Mouse (Mus musculus) liver, embryonic 12.5 days (tissue): ENCODE results near the gene Ybx1. TPM values are rescaled to one million over a fixed set of nuclear protein-coding genes. Genes with fewer than 3 reads are reported as not detected.

ENCODE experiments used
- ATAC-seq: fragments of 200-750 bp; cut with Nextera tagmentation; 2 replicates; pipeline ENCODE4 v1.8.0; 2017; ENCODE audit warnings: moderate number of reproducible peaks, mild to moderate bottlenecking, moderate library complexity
- H3K27ac ChIP-seq: fragments of 300-500 bp; sonication (generic); 2 replicates; pipeline ENCODE4 v1.5.1; 2016; ENCODE audit warnings: mild to moderate bottlenecking
- H3K27me3 ChIP-seq: fragments of 300-500 bp; sonication (generic); replicated peaks from 2 replicates; pipeline ENCODE4 v1.6.1; 2016; ENCODE audit warnings: mild to moderate bottlenecking, moderate library complexity
- H3K36me3 ChIP-seq: fragments of 300-500 bp; sonication (generic); 2 replicates; pipeline ENCODE4 v1.6.1; 2016; ENCODE audit warnings: mild to moderate bottlenecking, moderate library complexity
- H3K4me1 ChIP-seq: fragments of 300-500 bp; sonication (generic); 2 replicates; pipeline ENCODE4 v1.6.1; 2016
- H3K4me2 ChIP-seq: fragments of 300-500 bp; sonication (generic); 2 replicates; pipeline ENCODE4 v1.6.1; 2016; ENCODE audit warnings: mild to moderate bottlenecking, moderate library complexity
- H3K4me3 ChIP-seq: fragments of 300-500 bp; sonication (generic); 2 replicates; pipeline ENCODE4 v1.5.1; 2016; ENCODE audit warnings: mild to moderate bottlenecking, moderate library complexity
- H3K9ac ChIP-seq: fragments of 300-500 bp; sonication (generic); 2 replicates; pipeline ENCODE4 v1.6.1; 2016; ENCODE audit warnings: mild to moderate bottlenecking, moderate library complexity
- H3K9me3 ChIP-seq: fragments of 300-500 bp; sonication (generic); replicated peaks from 2 replicates; pipeline ENCODE4 v1.6.1; 2016; ENCODE audit warnings: mild to moderate bottlenecking, moderate library complexity
- WGBS: fragments of 180-500 bp; shearing (Covaris S2); methylation state at CpG from one replicate; pipeline ENCODE4 v1.1.7; 2016; ENCODE audit not compliant: insufficient replicate concordance; 5-methylcytosine and 5-hydroxymethylcytosine counted together
- polyA plus RNA-seq: library from polyadenylated mRNA; unstranded; fragments of >200 nt; fragmentation: Nextera tagmentation; extraction: Ambion mirVana; gene quantifications from 2 replicates; pipeline ENCODE4 v1.2.1, GENCODE M21; 2016

The Ybx1 gene
- polyA plus RNA-seq, 1 experiment from 2014 or later, result 700 TPM

DNA sequence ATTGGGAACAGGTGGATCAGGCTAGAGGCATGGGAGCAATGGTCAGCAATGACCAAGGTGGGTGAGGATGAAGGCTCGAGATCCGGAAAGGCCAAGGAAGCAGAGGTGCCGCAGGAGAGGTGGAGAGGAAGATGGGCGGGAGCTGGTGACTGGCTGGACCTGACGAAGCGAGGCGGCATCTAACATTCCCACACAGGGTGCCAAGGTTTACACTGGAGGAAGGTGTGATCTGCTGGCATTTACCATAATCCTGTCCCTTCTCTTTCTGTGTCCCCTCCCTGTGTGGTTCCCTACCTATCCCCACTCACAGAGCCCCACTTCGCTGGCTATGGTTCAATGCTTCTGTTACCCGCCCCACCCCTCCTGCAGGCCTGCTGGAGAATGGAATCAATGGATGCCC, 48.4 kb downstream of the Ybx1 start:
- Histone ChIP-seq H3K4me2 (no peak overlapping the region), H3K4me3 (no peak overlapping the region), H3K9me3 (no peaks in the 10 kb centered on the region), H3K27me3 (no peaks in the 10 kb centered on the region), H3K9ac (no peak overlapping the region), H3K36me3 (peaks cover 57% of the 10 kb centered on the region), H3K4me1 (0 out of 2 replicates have a peak, but pooled peaks cover 3% of the 10 kb centered on the region), H3K27ac (no peak overlapping the region)
- no peak for ATAC-seq
- 81% methylated on average over 9 of the region's 9 CpGs for WGBS

DNA sequence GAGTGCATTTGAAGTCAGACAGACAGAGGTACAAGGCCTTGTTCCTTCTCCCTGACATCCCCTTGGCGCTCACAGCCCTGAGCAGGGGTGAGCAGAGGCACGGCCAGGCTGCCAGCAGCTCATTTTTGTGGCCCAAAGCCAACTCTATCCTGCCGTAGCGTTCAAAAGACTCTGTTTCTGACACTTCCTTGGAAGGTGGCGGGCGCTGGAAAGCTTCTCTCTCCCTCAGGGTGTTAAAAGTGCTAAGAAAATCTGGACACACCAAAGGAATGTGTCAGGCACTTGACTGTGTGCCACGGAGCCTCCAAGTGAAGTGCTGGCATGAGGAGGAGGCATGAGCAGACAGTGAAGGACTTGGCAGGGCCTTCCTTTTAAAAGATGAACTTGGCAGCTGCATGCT, 48.8 kb downstream of the Ybx1 start:
- Histone ChIP-seq H3K36me3 (peaks cover 58% of the 10 kb centered on the region), H3K9ac (no peak overlapping the region), H3K27me3 (no peaks in the 10 kb centered on the region), H3K4me1 (0 out of 2 replicates have a peak, but pooled peaks cover 3% of the 10 kb centered on the region), H3K9me3 (no peaks in the 10 kb centered on the region), H3K27ac (no peak overlapping the region), H3K4me2 (no peak overlapping the region), H3K4me3 (no peak overlapping the region)
- 74% methylated on average over 7 of the region's 7 CpGs for WGBS
- ATAC-seq, result no peak

DNA sequence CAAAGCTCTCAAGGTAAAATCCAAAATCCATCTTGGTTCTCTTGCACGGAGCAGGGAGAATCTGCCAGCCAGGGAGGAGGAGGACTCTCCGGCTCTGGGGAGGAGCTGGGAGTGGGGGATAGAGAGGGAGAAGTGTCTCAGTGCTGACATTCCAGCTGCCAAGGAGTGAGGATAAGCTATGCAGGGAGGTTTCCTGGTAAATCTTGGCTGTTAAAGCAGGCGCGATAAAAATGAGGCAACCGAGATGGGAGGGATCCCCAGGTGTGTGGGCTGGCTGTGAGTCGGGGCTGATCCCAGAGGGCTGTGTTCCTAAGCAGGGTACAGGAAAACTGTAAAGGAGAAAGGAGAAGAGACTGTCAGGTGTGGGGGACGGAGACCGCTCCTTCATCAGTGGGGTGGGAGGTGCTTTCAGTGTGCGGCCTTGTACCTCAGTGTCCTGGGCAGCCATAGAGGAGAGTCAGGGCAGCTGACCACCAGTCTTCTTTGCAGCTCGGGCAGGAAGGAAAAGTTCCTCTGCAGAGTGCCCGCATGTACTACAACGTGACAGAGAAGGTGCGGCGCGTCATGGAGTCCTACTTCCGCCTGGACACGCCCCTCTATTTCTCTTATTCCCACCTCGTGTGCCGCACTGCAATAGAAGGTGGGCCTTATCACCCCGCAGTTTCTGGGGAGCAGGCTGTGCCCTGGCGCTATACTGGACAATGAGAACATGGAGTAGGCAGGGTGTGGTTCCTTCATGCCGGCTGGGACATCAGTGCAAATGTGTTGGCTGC, 49.8 kb downstream of the Ybx1 start:
- Histone ChIP-seq H3K27me3 (no peaks in the 10 kb centered on the region), H3K4me2 (no peak overlapping the region), H3K4me1 (peaks cover 5% of the 10 kb centered on the region; the same call in 1 of the 2 replicates), H3K9me3 (no peaks in the 10 kb centered on the region), H3K9ac (no peak overlapping the region), H3K4me3 (no peak overlapping the region), H3K27ac (no peak overlapping the region), H3K36me3 (peaks cover 61% of the 10 kb centered on the region)
- 74% methylated on average over 22 of the region's 22 CpGs for WGBS
- no peak for ATAC-seq

DNA sequence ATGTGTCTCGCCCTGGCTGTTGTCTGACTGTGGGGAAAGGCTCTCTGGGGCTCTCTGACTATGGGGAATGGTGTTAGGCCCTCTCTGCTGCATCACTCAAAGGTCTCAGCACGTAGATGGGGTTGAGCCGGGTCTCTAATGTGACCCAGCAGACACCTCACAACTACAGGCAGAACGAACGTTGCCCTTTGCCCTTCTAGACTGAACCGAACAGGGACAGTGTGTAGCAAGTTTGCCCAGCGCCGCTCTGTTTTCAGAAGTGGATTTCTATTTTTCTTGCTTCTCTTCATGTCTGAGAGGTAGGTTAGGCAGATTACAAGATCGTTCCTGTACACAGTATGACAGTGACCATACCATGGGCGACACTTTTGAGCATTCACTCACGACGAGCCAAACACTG, 51.8 kb downstream of the Ybx1 start:
- H3K4me3 ChIP-seq, result no peak overlapping the region
- H3K9ac ChIP-seq, result no peak overlapping the region
- H3K9me3 ChIP-seq, result no peaks in the 10 kb centered on the region
- ATAC-seq, result no peak
- 75% methylated on average over 12 of the region's 12 CpGs for WGBS
- H3K4me2 ChIP-seq, result no peak overlapping the region
- peaks cover 15% of the 10 kb centered on the region for H3K4me1 ChIP-seq
- no peaks in the 10 kb centered on the region for H3K27me3 ChIP-seq
- no peak overlapping the region for H3K27ac ChIP-seq
- peaks cover 52% of the 10 kb centered on the region for H3K36me3 ChIP-seq

DNA sequence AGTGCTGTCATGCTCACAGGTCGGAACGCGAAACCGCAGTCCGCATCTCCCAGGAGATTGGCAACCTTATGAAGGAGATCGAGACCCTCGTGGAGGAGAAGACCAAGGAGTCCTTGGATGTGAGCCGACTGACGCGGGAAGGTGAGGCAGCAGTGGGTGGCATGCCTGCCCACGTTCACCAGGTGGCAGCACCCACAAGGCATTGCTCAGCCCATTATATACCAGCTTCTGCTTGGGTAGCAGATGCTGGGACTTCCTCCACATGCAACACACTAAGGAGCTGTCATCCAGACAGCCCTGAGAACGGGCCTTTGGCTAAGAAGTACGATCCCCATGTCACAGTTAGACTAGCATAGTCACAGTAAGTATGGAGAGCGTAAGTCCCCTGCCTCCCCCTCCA, 52.7 kb downstream of the Ybx1 start:
- no peak overlapping the region for H3K4me2 ChIP-seq
- no peak for ATAC-seq
- 78% methylated on average over 14 of the region's 14 CpGs for WGBS
- H3K36me3 ChIP-seq, result peaks cover 51% of the 10 kb centered on the region
- no peaks in the 10 kb centered on the region for H3K27me3 ChIP-seq
- no peak overlapping the region for H3K27ac ChIP-seq
- no peak overlapping the region for H3K4me3 ChIP-seq
- peaks cover 13% of the 10 kb centered on the region for H3K4me1 ChIP-seq
- no peaks in the 10 kb centered on the region for H3K9me3 ChIP-seq
- H3K9ac ChIP-seq, result no peak overlapping the region

DNA sequence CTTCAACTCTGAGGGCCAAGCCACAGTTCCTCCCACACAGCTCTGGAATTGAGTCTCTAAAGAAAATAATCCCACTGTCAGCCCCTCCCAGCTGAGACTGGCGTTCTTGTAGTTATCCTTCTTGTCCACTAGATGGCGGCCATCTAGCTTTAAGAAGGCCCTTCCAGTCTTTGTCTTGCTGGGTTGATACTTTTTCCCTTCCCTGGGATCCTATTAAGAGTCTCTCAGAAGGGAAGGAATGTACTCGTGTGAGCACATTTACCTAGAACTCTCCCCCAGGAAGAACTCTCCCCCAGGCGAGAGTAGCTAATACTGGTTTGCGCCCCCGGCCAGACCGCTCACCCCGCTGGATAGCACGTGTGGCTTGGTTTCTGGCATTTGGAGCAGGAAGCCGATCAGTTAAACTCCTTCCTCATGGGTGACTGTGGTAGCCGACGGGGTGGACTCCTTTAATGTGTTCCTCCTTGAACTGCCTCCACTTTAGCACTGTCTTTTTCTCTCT, 55.2 kb downstream of the Ybx1 start:
- ATAC-seq, result peak; percentile 69; the same call in 1 of the 2 replicates
- peaks cover 41% of the 10 kb centered on the region for H3K36me3 ChIP-seq
- H3K9me3 ChIP-seq, result no peaks in the 10 kb centered on the region
- WGBS, result 25% methylated on average over 12 of the region's 12 CpGs
- peaks cover 18% of the 10 kb centered on the region for H3K4me1 ChIP-seq
- H3K4me2 ChIP-seq, result peak overlapping the region; percentile 44
- H3K27me3 ChIP-seq, result no peaks in the 10 kb centered on the region
- H3K27ac ChIP-seq, result peak overlapping the region; percentile 42; the same call in 1 of the 2 replicates
- H3K9ac ChIP-seq, result peak overlapping the region; percentile 33
- 0 out of 2 replicates have a peak overlapping the region, but pooled peaks have one; percentile 16 for H3K4me3 ChIP-seq

DNA sequence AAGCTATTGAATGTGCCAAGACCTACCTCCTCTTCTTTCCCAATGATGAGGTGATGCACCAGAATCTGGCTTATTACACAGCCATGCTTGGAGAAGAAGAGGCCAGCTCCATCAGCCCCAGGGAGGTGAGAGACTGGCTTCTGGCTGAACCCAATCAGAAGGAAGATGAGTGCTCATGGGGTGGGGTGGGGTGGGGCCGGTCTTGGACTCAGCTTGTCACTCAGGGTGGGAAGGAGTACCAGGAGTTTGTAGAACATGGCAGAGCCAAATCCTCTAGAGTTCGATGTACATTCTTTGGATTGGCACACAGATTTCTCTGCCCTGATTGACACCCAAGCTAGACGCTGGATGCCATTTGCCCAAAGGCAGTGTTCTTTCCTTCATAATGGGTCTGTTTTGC, 55.7 kb downstream of the Ybx1 start:
- Histone ChIP-seq H3K4me1 (peaks cover 24% of the 10 kb centered on the region), H3K4me2 (peak overlapping the region; percentile 44), H3K9me3 (no peaks in the 10 kb centered on the region), H3K36me3 (peaks cover 35% of the 10 kb centered on the region), H3K27ac (no peak overlapping the region), H3K4me3 (peak overlapping the region; percentile 16; the same call in 1 of the 2 replicates), H3K27me3 (no peaks in the 10 kb centered on the region), H3K9ac (no peak overlapping the region)
- 45% methylated on average over 3 of the region's 3 CpGs for WGBS
- peak; percentile 71 for ATAC-seq

DNA sequence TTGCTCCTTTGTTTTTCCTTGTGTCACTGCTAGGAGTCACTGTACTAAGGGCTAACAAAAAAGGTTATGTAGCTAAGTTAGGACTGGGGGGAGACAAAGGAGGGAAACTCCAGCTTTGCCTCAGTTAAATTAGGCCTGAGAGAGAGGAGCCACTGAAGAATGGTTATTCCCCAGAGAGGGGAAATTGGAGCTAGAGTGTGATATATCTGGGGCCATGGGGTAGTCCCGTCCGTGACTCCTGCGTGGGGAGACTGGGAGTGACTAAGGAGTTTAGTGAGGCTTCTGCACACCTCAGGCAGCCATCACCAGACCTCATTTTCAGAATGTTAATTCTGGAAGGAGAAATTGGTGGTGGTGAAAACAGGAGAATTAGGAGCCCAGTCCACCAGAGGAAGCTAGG, 60.1 kb downstream of the Ybx1 start:
- H3K4me3 ChIP-seq, result peak overlapping the region; percentile 90; the same call in 1 of the 2 replicates

DNA sequence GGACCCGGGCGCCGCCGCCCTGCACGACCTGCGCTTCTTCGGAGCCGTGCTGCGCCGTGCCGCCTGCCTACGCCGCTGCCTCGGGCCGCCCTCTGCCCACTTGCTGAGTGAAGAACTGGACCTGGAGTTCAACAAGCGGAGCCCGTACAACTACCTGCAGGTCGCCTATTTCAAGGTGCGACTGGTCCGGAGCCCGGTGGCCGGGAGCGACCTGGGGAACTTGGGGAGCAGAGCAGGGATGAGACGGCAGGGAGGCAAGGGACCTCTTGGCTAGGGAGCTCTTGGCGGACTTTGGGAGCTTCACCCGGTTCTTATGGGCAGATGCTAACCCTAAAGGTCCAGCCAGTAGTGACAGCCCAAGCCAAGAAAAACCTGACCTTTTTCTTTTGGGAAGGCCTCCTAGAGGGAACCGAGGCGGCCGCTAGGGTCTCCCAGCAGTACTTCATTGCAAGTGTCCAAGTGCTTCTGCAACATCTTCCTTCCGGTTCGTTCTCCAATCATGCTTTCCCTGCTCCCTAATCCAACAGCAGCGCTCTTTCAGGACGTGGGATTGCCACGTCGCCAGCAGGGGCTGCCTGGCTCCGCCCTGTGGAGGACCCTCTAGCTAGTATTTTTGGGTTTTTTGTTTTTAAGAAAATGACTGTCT, 61.0 kb downstream of the Ybx1 start:
- H3K4me2 ChIP-seq, result peak overlapping the region; percentile 100
- H3K27ac ChIP-seq, result peak overlapping the region; percentile 41; the same call in 1 of the 2 replicates
- peak; percentile 55; the same call in 1 of the 2 replicates for ATAC-seq
- under 1% methylated on average over 36 of the region's 36 CpGs for WGBS
- H3K9ac ChIP-seq, result peak overlapping the region; percentile 86
- peaks cover 16% of the 10 kb centered on the region for H3K36me3 ChIP-seq
- H3K4me1 ChIP-seq, result peaks cover 29% of the 10 kb centered on the region
- no peaks in the 10 kb centered on the region for H3K27me3 ChIP-seq
- H3K9me3 ChIP-seq, result no peaks in the 10 kb centered on the region
- H3K4me3 ChIP-seq, result peak overlapping the region; percentile 90

More for the DNA sequence above, 60.1 kb downstream of the Ybx1 start:
- WGBS, result 79% methylated on average over 3 of the region's 3 CpGs
- H3K27me3 ChIP-seq, result no peaks in the 10 kb centered on the region
- H3K27ac ChIP-seq, result no peak overlapping the region
- H3K9me3 ChIP-seq, result no peaks in the 10 kb centered on the region
- peaks cover 13% of the 10 kb centered on the region; the same call in 1 of the 2 replicates for H3K36me3 ChIP-seq
- H3K4me1 ChIP-seq, result peaks cover 37% of the 10 kb centered on the region
- H3K9ac ChIP-seq, result no peak overlapping the region
- ATAC-seq, result no peak
- peak overlapping the region; percentile 100 for H3K4me2 ChIP-seq

DNA sequence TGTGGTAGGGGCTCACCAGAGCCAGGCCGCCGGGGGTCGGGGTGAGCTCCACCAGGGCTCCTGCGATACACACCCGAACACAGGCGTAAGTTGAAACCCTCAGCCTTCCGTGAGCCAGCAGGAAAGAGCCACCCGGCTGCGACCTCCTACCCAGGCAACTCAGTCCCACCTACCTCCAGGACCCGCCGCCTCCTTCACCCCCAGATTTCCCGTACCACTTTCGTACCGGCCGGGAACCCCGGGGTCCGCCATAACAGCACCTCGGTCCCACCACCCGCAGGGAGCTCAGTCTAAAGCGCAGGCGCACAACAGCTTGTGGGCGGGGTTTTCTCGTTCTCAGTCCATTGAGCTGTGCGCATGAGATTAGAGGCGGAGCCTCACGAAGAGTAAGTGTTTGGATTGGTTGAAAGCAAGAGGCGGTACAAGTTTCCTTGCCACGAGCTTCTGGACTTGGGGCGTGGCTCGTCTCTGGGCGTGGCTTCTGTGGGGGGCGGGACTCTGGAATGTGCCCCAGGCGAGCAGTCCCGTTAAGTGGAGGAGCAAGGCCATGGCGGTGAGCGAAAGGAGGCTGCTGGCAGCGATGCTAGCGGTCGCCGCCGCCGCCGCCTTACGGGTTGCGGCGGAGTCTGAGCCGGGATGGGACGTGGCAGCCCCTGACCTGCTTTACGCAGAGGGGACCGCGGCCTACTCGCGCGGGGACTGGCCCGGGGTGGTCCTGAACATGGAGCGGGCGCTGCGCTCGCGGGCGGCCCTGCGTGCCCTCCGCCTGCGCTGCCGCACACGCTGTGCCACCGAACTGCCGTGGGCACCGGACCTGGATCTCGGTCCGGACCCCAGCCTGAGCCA, 61.8 kb downstream of the Ybx1 start, which contains the start of the genes AU022252 and P3h1:
Gene AU022252 (minus strand): TSS at position 303 of the 846 bp plus-strand sequence.
Gene P3h1 (plus strand): TSS at position 506 of the 846 bp plus-strand sequence.
- ATAC-seq, result peak; percentile 96
- Histone ChIP-seq H3K4me3 (peak within 1 kb of the TSS; percentile 90), H3K4me1 (peaks cover 29% of the 10 kb centered on the region), H3K9ac (peak within 1 kb of the TSS; percentile 86), H3K36me3 (peaks cover 23% of the 10 kb centered on the region), H3K9me3 (no peaks in the 10 kb centered on the region), H3K27me3 (no peaks in the 10 kb centered on the region), H3K4me2 (peak within 1 kb of the TSS; percentile 100), H3K27ac (peak within 1 kb of the TSS; percentile 69)
- under 1% methylated on average over 71 of the region's 71 CpGs for WGBS
